Mouse (Mus musculus) liver, embryonic 16.5 days (tissue): ENCODE measurements at regions not wholly inside any gene's neighbourhood (a gene's known extent, or its start where the extent isn't known, plus 50 kb on each side); places are given as distances from the start of the nearest gene placed in this dataset.

ENCODE experiments used
- ATAC-seq: fragments of 200-750 bp; cut with Nextera tagmentation; 2 replicates; pipeline ENCODE4 v1.8.0; 2017; ENCODE audit warnings: low read depth, mild to moderate bottlenecking, moderate number of reproducible peaks, moderate library complexity
- H3K27ac ChIP-seq: fragments of 300-500 bp; sonication (generic); 2 replicates; pipeline ENCODE4 v1.5.1; 2014; ENCODE audit warnings: mild to moderate bottlenecking, low read length
- H3K27me3 ChIP-seq: fragments of 300-500 bp; sonication (generic); 2 replicates; pipeline ENCODE4 v1.6.1; 2014; ENCODE audit warnings: low read depth, low read length, mixed read lengths; ENCODE audit not compliant: control insufficient read depth, insufficient read depth
- H3K36me3 ChIP-seq: fragments of 300-500 bp; sonication (generic); 2 replicates; pipeline ENCODE4 v1.6.1; 2014; ENCODE audit warnings: mild to moderate bottlenecking; ENCODE audit not compliant: control insufficient read depth, insufficient read depth
- H3K4me1 ChIP-seq: fragments of 300-500 bp; sonication (generic); 2 replicates; pipeline ENCODE4 v1.6.1; 2014; ENCODE audit warnings: low read depth, low read length, mixed read lengths; ENCODE audit not compliant: control insufficient read depth
- H3K4me2 ChIP-seq: fragments of 300-500 bp; sonication (generic); 2 replicates; pipeline ENCODE4 v1.6.1; 2014; ENCODE audit warnings: low read depth, low read length, mixed read lengths
- H3K4me3 ChIP-seq: fragments of 300-500 bp; sonication (generic); 2 replicates; pipeline ENCODE4 v1.5.1; 2014; ENCODE audit warnings: low read depth, mild to moderate bottlenecking, low read length
- H3K9ac ChIP-seq: fragments of 300-500 bp; sonication (generic); 2 replicates; pipeline ENCODE4 v1.6.1; 2014; ENCODE audit warnings: low read depth, low read length
- H3K9me3 ChIP-seq: fragments of 300-500 bp; sonication (generic); replicated peaks from 2 replicates; pipeline ENCODE4 v1.6.1; 2016; ENCODE audit warnings: low read length; ENCODE audit not compliant: control insufficient read depth
- WGBS: fragments of 180-500 bp; shearing (Covaris S2); extraction: QIAGEN DNeasy Blood & Tissue Kit; methylation state at CpG from one replicate; pipeline ENCODE4 v1.1.7; 2014; ENCODE audit not compliant: insufficient replicate concordance; 5-methylcytosine and 5-hydroxymethylcytosine counted together

DNA sequence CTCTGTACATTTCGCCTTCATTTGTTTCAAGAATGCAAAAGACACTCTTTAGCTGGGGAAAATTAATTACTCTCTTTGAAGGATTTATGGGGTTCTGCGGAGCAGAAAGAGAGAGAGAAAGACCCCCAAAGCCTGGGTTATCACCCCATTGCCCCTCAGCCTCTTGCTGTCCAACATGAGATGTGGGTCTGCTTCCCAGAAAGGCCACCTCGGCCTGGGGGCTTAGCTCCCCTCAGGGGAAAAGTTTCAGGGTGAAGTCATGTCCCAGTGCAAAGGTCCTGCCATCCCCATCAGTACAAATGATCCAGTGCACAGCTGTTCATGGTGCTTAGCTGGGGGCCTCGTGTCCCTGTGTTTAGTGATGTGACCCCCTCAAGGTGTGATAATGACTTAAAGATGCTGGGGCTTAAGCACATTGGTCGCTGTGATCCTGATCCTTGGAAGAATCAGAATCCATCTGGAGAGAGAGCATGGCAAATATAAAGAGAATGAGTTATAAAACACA lies 67.5 kb upstream of the Cd180 start:
- Histone ChIP-seq H3K4me2 (no peak overlapping the region), H3K4me3 (no peak overlapping the region), H3K9me3 (no peaks in the 10 kb centered on the region), H3K27ac (no peak overlapping the region), H3K9ac (no peak overlapping the region), H3K4me1 (no peaks in the 10 kb centered on the region), H3K36me3 (no peaks in the 10 kb centered on the region), H3K27me3 (no peaks in the 10 kb centered on the region)
- WGBS: 47% methylated on average over 5 of the region's 5 CpGs
- no peak for ATAC-seq

DNA sequence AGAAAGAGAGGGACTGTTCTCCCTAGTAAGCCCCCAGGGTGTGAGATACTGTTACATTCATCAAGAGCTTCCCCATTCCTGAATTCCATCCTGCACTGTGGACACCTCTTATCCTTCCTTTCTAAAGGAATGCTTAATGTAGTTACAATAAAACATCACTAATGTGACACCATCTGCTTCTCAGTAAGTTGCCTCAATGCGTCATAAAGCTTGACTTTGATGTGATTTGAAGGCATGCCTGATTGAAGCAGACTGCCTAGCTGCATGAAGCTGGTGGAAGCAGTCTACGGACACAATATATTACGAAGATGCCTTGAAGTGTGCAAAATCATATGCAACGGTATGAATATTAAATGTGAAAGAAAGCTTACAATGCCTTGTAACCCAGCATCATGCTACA lies 65.6 kb upstream of the Cd180 start:
- no peaks in the 10 kb centered on the region for H3K4me1 ChIP-seq
- H3K4me2 ChIP-seq: no peak overlapping the region
- 83% methylated on average over 4 of the region's 4 CpGs for WGBS
- ATAC-seq: no peak
- H3K27ac ChIP-seq: no peak overlapping the region
- no peak overlapping the region for H3K4me3 ChIP-seq
- no peaks in the 10 kb centered on the region for H3K9me3 ChIP-seq
- no peak overlapping the region for H3K9ac ChIP-seq
- no peaks in the 10 kb centered on the region for H3K27me3 ChIP-seq
- no peaks in the 10 kb centered on the region for H3K36me3 ChIP-seq

DNA sequence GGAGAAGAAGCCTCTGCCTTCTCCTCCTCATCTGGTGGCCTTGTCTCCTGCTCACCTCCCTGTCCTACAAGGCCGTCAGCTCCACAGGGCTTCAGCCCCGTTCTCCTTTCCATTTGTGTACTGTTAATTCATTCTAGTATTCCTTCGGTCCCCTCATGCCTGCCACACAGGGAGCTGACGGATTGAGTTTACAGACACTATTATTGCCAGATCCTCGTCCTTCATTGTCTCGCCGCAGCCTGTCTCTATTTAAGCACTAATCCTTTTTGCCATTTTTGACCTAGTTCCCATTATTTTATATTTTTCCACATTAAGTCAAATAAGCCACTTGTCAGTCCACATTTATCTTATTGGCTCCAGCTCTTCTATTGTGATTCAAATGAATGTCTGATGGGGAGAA lies 64.2 kb upstream of the Cd180 start:
- no peak overlapping the region for H3K4me3 ChIP-seq
- H3K9me3 ChIP-seq: no peaks in the 10 kb centered on the region
- no peaks in the 10 kb centered on the region for H3K4me1 ChIP-seq
- no peaks in the 10 kb centered on the region for H3K27me3 ChIP-seq
- no peak overlapping the region for H3K27ac ChIP-seq
- 71% methylated on average over 7 of the region's 7 CpGs for WGBS
- H3K4me2 ChIP-seq: no peak overlapping the region
- ATAC-seq: no peak
- no peaks in the 10 kb centered on the region for H3K36me3 ChIP-seq
- H3K9ac ChIP-seq: no peak overlapping the region

GRCm38 (mm10) chr13:102634236-102634957 lies 59.0 kb upstream of the Cd180 start:
- no peak for ATAC-seq
- H3K4me1 ChIP-seq: no peaks in the 10 kb centered on the region
- H3K4me2 ChIP-seq: no peak overlapping the region
- no peak overlapping the region for H3K9ac ChIP-seq
- H3K27ac ChIP-seq: no peak overlapping the region
- H3K9me3 ChIP-seq: no peaks in the 10 kb centered on the region
- no peak overlapping the region for H3K4me3 ChIP-seq
- H3K27me3 ChIP-seq: no peaks in the 10 kb centered on the region
- 65% methylated on average over 10 of the region's 10 CpGs for WGBS
- no peaks in the 10 kb centered on the region for H3K36me3 ChIP-seq

DNA sequence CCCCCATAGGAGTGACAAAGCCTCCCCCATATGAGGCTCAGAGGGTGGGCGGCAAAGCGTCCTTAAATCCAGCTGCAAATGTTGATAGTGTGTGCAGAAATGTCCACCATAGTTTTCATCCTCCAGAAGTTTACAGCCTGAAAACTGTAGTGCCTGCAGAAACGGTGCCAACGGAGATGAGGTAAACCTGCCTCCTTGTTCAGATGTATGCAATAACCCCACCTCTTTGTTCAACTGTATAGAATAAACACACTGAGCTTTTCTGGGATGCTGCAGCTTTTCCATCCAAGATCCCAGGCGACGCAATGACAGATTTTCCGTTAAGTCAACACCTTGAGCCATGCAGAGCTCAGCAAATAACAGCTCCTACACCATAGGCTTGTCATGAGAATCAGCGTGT lies 57.3 kb upstream of the Cd180 start:
- Histone ChIP-seq H3K4me1 (no peaks in the 10 kb centered on the region), H3K4me2 (no peak overlapping the region), H3K9ac (no peak overlapping the region), H3K9me3 (no peaks in the 10 kb centered on the region), H3K27ac (no peak overlapping the region), H3K4me3 (no peak overlapping the region), H3K27me3 (no peaks in the 10 kb centered on the region), H3K36me3 (no peaks in the 10 kb centered on the region)
- WGBS: 70% methylated on average over 8 of the region's 8 CpGs
- no peak for ATAC-seq

- Histone ChIP-seq H3K4me2 (no peak overlapping the region), H3K9me3 (no peaks in the 10 kb centered on the region), H3K36me3 (no peaks in the 10 kb centered on the region), H3K4me3 (no peak overlapping the region), H3K27ac (no peak overlapping the region), H3K4me1 (no peaks in the 10 kb centered on the region), H3K9ac (no peak overlapping the region), H3K27me3 (no peaks in the 10 kb centered on the region)
- WGBS: 49% methylated on average over 5 of the region's 5 CpGs
- no peak for ATAC-seq
These were observed 56.3 kb upstream of the Cd180 start for GRCm38 (mm10) chr13:102637059-102637458.

- no peak for ATAC-seq
- no peaks in the 10 kb centered on the region for H3K4me1 ChIP-seq
- H3K36me3 ChIP-seq: no peaks in the 10 kb centered on the region
- no peak overlapping the region for H3K4me3 ChIP-seq
- H3K4me2 ChIP-seq: no peak overlapping the region
- 70% methylated on average over 9 of the region's 9 CpGs for WGBS
- no peak overlapping the region for H3K27ac ChIP-seq
- no peaks in the 10 kb centered on the region for H3K9me3 ChIP-seq
- H3K9ac ChIP-seq: no peak overlapping the region
- H3K27me3 ChIP-seq: no peaks in the 10 kb centered on the region
These were observed 53.7 kb upstream of the Cd180 start for GRCm38 (mm10) chr13:102639651-102640050.

- Histone ChIP-seq H3K4me3 (no peak overlapping the region), H3K9me3 (no peaks in the 10 kb centered on the region), H3K27ac (no peak overlapping the region), H3K36me3 (no peaks in the 10 kb centered on the region), H3K27me3 (no peaks in the 10 kb centered on the region), H3K9ac (no peak overlapping the region), H3K4me1 (no peaks in the 10 kb centered on the region), H3K4me2 (no peak overlapping the region)
- 53% methylated on average over 3 of the region's 3 CpGs for WGBS
- ATAC-seq: no peak
These were observed 53.2 kb upstream of the Cd180 start for GRCm38 (mm10) chr13:102640171-102640570.
